Mouse (Mus musculus) ES-E14 (cell line): Measurements from ENCODE around the gene Gcm1. TPM values are rescaled to one million over a fixed set of nuclear protein-coding genes. Genes with fewer than 3 reads are reported as not detected.

ENCODE experiments used
- DNase-seq: peaks from one replicate; pipeline ENCODE4 v3.0.0-alpha.2; 2013; ENCODE audit warnings: low read depth, low spot score
- H3K27ac ChIP-seq: 2 replicates; pipeline ENCODE4 v1.5.1; 2012; ENCODE audit warnings: low read depth, mild to moderate bottlenecking, low read length, moderate library complexity, mixed read lengths; ENCODE audit not compliant: poor library complexity, insufficient read depth, severe bottlenecking
- H3K36me3 ChIP-seq: 2 replicates; pipeline ENCODE4 v1.6.1; 2012; ENCODE audit warnings: mild to moderate bottlenecking, low read length, moderate library complexity, mixed read lengths; ENCODE audit not compliant: control insufficient read depth, poor library complexity, insufficient read depth, severe bottlenecking
- H3K4me1 ChIP-seq, 2 experiments: fragments of 150-350 bp in 1 of 2; sonication (generic) in 1 of 2; 2 replicates each; pipeline ENCODE4 v1.6.1; 2012; ENCODE audit warnings: low read length in 2 of 2, mild to moderate bottlenecking in 1 of 2, mixed read lengths in 1 of 2; ENCODE audit not compliant: control insufficient read depth in 2 of 2, insufficient read depth in 2 of 2, poor library complexity in 1 of 2
- H3K4me3 ChIP-seq, 2 experiments: fragments of 150-350 bp in 1 of 2; sonication (generic) in 1 of 2; 2 replicates each; pipeline ENCODE4 v1.5.1; 2012; ENCODE audit warnings: low read length in 2 of 2, low read depth in 1 of 2, mild to moderate bottlenecking in 1 of 2, mixed read lengths in 1 of 2; ENCODE audit not compliant: insufficient read depth in 1 of 2, poor library complexity in 1 of 2, severe bottlenecking in 1 of 2
- H3K9ac ChIP-seq: 2 replicates; pipeline ENCODE4 v1.6.1; 2012; ENCODE audit warnings: low read depth, mild to moderate bottlenecking, low read length, mixed read lengths; ENCODE audit not compliant: poor library complexity, insufficient read depth, severe bottlenecking
- H3K9me3 ChIP-seq: fragments of 150-350 bp; sonication (generic); 2 replicates; pipeline ENCODE4 v1.6.1; 2012; ENCODE audit warnings: low read depth, mild to moderate bottlenecking, low read length; ENCODE audit not compliant: control insufficient read depth, insufficient read depth
- CHD2 ChIP-seq: IDR thresholded peaks from 2 replicates; pipeline ENCODE4 v1.6.1; 2014; ENCODE audit warnings: mild to moderate bottlenecking, low read depth, low read length, inconsistent platforms
- HCFC1 ChIP-seq: IDR thresholded peaks from 2 replicates; pipeline ENCODE4 v1.6.1; 2012; ENCODE audit warnings: low read length, inconsistent platforms, borderline replicate concordance; ENCODE audit not compliant: insufficient read depth
- MAFK ChIP-seq: IDR thresholded peaks from 2 replicates; pipeline ENCODE4 v1.6.1; 2014; ENCODE audit warnings: mild to moderate bottlenecking, low read depth, low read length, inconsistent platforms; ENCODE audit not compliant: insufficient read depth
- ZC3H11A ChIP-seq: IDR thresholded peaks from 2 replicates; pipeline ENCODE4 v1.6.1; 2012; ENCODE audit warnings: low read depth, mild to moderate bottlenecking, inconsistent platforms, low read length, borderline replicate concordance
- ZNF384 ChIP-seq: IDR thresholded peaks from 2 replicates; pipeline ENCODE4 v1.6.1; 2012; ENCODE audit warnings: low read depth, low read length, inconsistent platforms
- in situ Hi-C, 2 experiments: fragments of 600-800 bp; cut with MboI; formaldehyde crosslinking; loops; one replicate each; pipeline ENCODE4 v1.15.1; 2025; ENCODE audit warnings: low sequenced_read_pairs in 2 of 2, inconsistent platforms in 1 of 2; ENCODE audit not compliant: unreplicated experiment in 2 of 2
- total RNA-seq: library from RNA; depleted of rRNA; stranded (reverse); fragments of 300-350 nt; gene quantifications from 2 replicates; pipeline ENCODE4 v1.2.3, GENCODE M21; 2012

Gcm1 gene
- total RNA-seq, 1 experiment: 1.4 TPM

DNA sequence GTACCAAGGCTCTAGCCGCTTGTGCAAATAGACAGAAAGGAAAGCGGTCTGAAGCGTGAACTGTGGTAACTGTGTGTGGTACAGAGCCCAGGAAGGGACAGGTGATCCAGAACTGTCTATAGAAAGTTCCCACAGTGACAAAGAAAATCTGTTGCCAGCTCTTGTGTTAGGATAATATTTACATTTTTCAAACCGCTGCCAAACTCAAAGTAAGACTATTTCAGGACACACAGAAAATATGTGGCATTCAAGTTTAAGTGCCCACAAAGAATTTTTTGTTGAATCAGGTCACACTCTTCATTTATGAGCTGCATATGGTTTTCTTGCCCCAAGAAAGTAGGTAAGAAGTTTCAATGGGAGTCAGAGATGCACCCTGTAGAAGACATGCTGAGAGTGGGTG lies 18.8 kb upstream of the Gcm1 start:
- DNase-seq: no peak
- no peak overlapping the region for H3K27ac ChIP-seq

DNA sequence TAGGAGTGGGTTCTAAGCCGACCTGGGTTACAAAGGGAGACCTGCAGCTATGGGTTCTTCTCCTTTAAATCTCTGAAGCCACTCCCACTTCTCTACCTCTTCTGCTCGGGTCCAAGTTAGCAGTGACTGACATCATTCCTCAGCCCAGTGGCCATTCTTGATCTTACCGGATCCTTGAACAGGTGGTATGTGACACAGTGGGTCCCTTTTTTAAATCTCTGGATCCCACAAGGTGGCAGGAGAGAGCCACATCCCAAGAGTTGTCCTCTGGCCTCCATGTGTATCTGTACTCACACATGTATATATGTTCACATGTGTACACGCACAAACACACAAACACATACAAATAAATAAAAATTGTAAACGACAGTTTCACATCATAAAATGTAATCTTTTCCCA lies 16.4 kb upstream of the Gcm1 start:
- H3K4me3 ChIP-seq: no peak overlapping the region
- no peaks in the 10 kb centered on the region for H3K4me1 ChIP-seq
- TF ChIP-seq CHD2 (no peak), MAFK (no peak), ZC3H11A (no peak), HCFC1 (no peak), ZNF384 (no peak)
- in situ Hi-C loops: loop anchor here in 1 of 2 experiments (10.0 kb wide), 1 partner anchor 230 kb away; no protein-coding TSS in a partner anchor
- H3K36me3 ChIP-seq: no peaks in the 10 kb centered on the region
- no peak overlapping the region for H3K27ac ChIP-seq
- H3K9ac ChIP-seq: no peak overlapping the region
- no peak for DNase-seq
- H3K9me3 ChIP-seq: no peaks in the 10 kb centered on the region

More for the DNA sequence above, 18.8 kb upstream of the Gcm1 start:
- Histone ChIP-seq H3K4me3 (no peak overlapping the region), H3K9ac (no peak overlapping the region), H3K36me3 (no peaks in the 10 kb centered on the region), H3K4me1 (no peaks in the 10 kb centered on the region), H3K9me3 (no peaks in the 10 kb centered on the region)
- TF ChIP-seq ZNF384: no peak
- no peak for TF ChIP-seq MAFK
- no peak for TF ChIP-seq ZC3H11A
- no peak for TF ChIP-seq CHD2
- no peak for TF ChIP-seq HCFC1
- in situ Hi-C loops: loop anchor here in 1 of 2 experiments (10.0 kb wide), 1 partner anchor 228 kb away; no protein-coding TSS in a partner anchor

DNA sequence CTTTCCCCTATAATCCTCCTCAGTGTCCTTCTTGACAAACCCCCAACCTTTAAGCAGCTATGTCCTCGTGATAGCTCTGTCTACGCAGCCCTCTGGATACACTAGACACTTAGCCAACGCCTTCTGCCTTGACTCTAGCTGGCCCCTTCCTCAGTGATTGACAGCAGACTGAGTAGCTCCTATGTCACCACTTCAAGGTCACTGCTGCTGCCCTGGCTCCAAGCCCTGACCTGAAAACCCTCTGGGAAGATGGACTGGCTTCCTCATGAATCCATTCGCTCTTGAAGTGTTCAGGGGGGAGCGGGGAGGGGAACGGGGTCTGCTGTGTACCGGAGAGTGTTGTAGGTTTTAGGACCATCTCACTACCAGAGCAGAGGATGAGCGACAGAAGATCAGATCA lies 15.9 kb upstream of the Gcm1 start:
- Histone ChIP-seq H3K4me1 (no peaks in the 10 kb centered on the region), H3K9ac (no peak overlapping the region), H3K9me3 (no peaks in the 10 kb centered on the region), H3K4me3 (no peak overlapping the region), H3K36me3 (no peaks in the 10 kb centered on the region), H3K27ac (no peak overlapping the region)
- TF ChIP-seq ZNF384 (no peak), ZC3H11A (no peak), HCFC1 (no peak), MAFK (no peak), CHD2 (no peak)
- DNase-seq: no peak
- in situ Hi-C loops: loop anchor here in 1 of 2 experiments (10.0 kb wide), 1 partner anchor 231 kb away; no protein-coding TSS in a partner anchor

DNA sequence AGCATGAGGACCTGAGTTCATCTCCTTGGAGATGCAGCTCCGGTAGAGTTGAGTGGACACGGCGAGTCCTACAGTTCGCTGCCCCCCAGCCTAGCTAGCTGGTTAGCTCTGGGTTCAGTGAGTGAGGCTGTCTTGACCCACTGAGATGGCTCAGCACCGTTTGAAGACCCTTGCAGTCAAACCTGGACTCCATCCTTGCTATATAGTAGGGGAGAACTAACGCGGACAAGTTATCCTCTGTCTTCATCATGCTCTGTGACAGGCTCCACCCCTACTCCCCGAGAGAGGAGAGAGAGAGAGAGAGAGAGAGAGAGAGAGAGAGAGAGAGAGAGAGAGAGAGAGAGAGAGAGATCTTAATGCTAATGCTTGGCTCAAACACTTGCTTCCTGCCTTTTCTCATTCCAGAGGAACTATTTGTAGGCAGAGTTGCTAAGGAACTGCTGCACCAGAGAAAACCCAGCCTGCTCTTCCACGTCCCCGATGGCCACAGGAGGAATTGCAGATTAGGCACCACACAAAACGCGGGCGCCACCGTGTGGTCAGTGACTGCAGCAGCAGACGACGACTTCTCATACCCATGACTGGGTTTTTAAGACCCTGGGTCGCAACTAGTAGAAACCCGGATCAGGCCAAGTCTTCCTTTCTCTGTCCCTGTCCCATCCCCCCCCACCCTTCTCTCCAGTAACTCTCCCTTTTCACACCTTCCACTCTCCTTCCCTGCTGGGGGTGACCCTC lies 12.8 kb upstream of the Gcm1 start:
- Histone ChIP-seq H3K9me3 (no peaks in the 10 kb centered on the region), H3K9ac (no peak overlapping the region), H3K36me3 (no peaks in the 10 kb centered on the region), H3K4me3 (no peak overlapping the region), H3K27ac (no peak overlapping the region; the same call in 1 of the 2 replicates), H3K4me1 (no peaks in the 10 kb centered on the region)
- DNase-seq: peak; percentile 88
- in situ Hi-C loops: loop anchor here in 1 of 2 experiments (10.0 kb wide), 1 partner anchor 234 kb away; no protein-coding TSS in a partner anchor
- 0 out of 2 replicates have a peak, but pooled peaks have one; percentile 10 for TF ChIP-seq MAFK
- peak; percentile 83; the same call in 1 of the 2 replicates for TF ChIP-seq ZC3H11A
- TF ChIP-seq HCFC1: no peak; the same call in 1 of the 2 replicates
- TF ChIP-seq CHD2: no peak
- no peak for TF ChIP-seq ZNF384
